Mouse (Mus musculus): Measurements from ENCODE around the gene Sftpa1. TPM values are rescaled to one million over a fixed set of nuclear protein-coding genes. Genes with fewer than 3 reads are reported as not detected.

Gene Sftpa1
- not detected in 2 replicates for polyA plus RNA-seq (2015; fragmentation: Nextera tagmentation; extraction: Ambion mirVana)

- WGBS = 78% methylated on average over 7 of the region's 7 CpGs
These were observed at the start of gene Sftpa1 for GRCm38 (mm10) chr14:41131540-41131939. Gene Sftpa1, plus strand, starts transcription at chr14:41131782.

GRCm38 (mm10) chr14:41082408-41082807 lies 49.2 kb upstream of the Sftpa1 start:
- no peak for ATAC-seq

More at GRCm38 (mm10) chr14:41131540-41131939, at the start of gene Sftpa1:
- H3K9me3 ChIP-seq (ENCODE audit: control insufficient read depth, low read length) = no peaks in the 10 kb centered on the region
- no peak within 1 kb of the TSS for H3K4me3 ChIP-seq (ENCODE audit: low read length)
- H3K27me3 ChIP-seq (replicated peaks; ENCODE audit: control insufficient read depth, insufficient read depth, low read length) = no peaks in the 10 kb centered on the region
- no peak for ATAC-seq
- H3K27ac ChIP-seq (ENCODE audit: low read length) = no peak within 1 kb of the TSS
- no peaks in the 10 kb centered on the region for H3K36me3 ChIP-seq (ENCODE audit: control insufficient read depth, insufficient read depth, low read length)
- no peaks in the 10 kb centered on the region for H3K4me1 ChIP-seq (ENCODE audit: control insufficient read depth, insufficient read depth, low read length)
- no peak within 1 kb of the TSS for H3K4me2 ChIP-seq (ENCODE audit: low read depth, low read length)
- H3K9ac ChIP-seq (ENCODE audit: low read depth, low read length) = no peak within 1 kb of the TSS

GRCm38 (mm10) chr14:41087509-41087908 lies 44.1 kb upstream of the Sftpa1 start:
- H3K4me2 ChIP-seq (ENCODE audit: low read depth, low read length) = no peak overlapping the region
- no peaks in the 10 kb centered on the region for H3K27me3 ChIP-seq (replicated peaks; ENCODE audit: control insufficient read depth, insufficient read depth, low read length)
- H3K9ac ChIP-seq (ENCODE audit: low read depth, low read length) = no peak overlapping the region
- no peaks in the 10 kb centered on the region for H3K36me3 ChIP-seq (ENCODE audit: control insufficient read depth, insufficient read depth, low read length)
- H3K4me3 ChIP-seq (ENCODE audit: low read length) = no peak overlapping the region
- no peak overlapping the region for H3K27ac ChIP-seq (ENCODE audit: low read length)
- no peaks in the 10 kb centered on the region for H3K9me3 ChIP-seq (ENCODE audit: control insufficient read depth, low read length)
- H3K4me1 ChIP-seq (ENCODE audit: control insufficient read depth, insufficient read depth, low read length) = no peaks in the 10 kb centered on the region
- ATAC-seq = no peak
- 83% methylated on average over 1 of the region's 1 CpGs for WGBS

More at GRCm38 (mm10) chr14:41082408-41082807, 49.2 kb upstream of the Sftpa1 start:
- H3K9me3 ChIP-seq (ENCODE audit: control insufficient read depth, low read length) = no peaks in the 10 kb centered on the region
- H3K27ac ChIP-seq (ENCODE audit: low read length) = no peak overlapping the region
- no peaks in the 10 kb centered on the region for H3K36me3 ChIP-seq (ENCODE audit: control insufficient read depth, insufficient read depth, low read length)
- H3K4me1 ChIP-seq (ENCODE audit: control insufficient read depth, insufficient read depth, low read length) = no peaks in the 10 kb centered on the region
- WGBS = 85% methylated on average over 2 of the region's 2 CpGs
- H3K4me2 ChIP-seq (ENCODE audit: low read depth, low read length) = no peak overlapping the region
- no peak overlapping the region for H3K9ac ChIP-seq (ENCODE audit: low read depth, low read length)
- no peaks in the 10 kb centered on the region for H3K27me3 ChIP-seq (replicated peaks; ENCODE audit: control insufficient read depth, insufficient read depth, low read length)
- no peak overlapping the region for H3K4me3 ChIP-seq (ENCODE audit: low read length)

- Histone ChIP-seq H3K9ac (ENCODE audit: low read depth, low read length) (no peak overlapping the region), H3K9me3 (ENCODE audit: control insufficient read depth, low read length) (no peaks in the 10 kb centered on the region), H3K4me1 (ENCODE audit: control insufficient read depth, insufficient read depth, low read length) (no peaks in the 10 kb centered on the region), H3K27me3 (replicated peaks; ENCODE audit: control insufficient read depth, insufficient read depth, low read length) (no peaks in the 10 kb centered on the region), H3K27ac (ENCODE audit: low read length) (no peak overlapping the region), H3K4me3 (ENCODE audit: low read length) (no peak overlapping the region), H3K4me2 (ENCODE audit: low read depth, low read length) (no peak overlapping the region), H3K36me3 (ENCODE audit: control insufficient read depth, insufficient read depth, low read length) (no peaks in the 10 kb centered on the region)
- no peak for ATAC-seq
- 51% methylated on average over 8 of the region's 8 CpGs for WGBS
These were observed 40.8 kb upstream of the Sftpa1 start for GRCm38 (mm10) chr14:41090777-41091176.

GRCm38 (mm10) chr14:41094114-41094513 lies 37.5 kb upstream of the Sftpa1 start:
- Histone ChIP-seq H3K9ac (ENCODE audit: low read depth, low read length) (no peak overlapping the region), H3K27ac (ENCODE audit: low read length) (no peak overlapping the region), H3K36me3 (ENCODE audit: control insufficient read depth, insufficient read depth, low read length) (no peaks in the 10 kb centered on the region), H3K27me3 (replicated peaks; ENCODE audit: control insufficient read depth, insufficient read depth, low read length) (no peaks in the 10 kb centered on the region), H3K4me3 (ENCODE audit: low read length) (no peak overlapping the region), H3K4me2 (ENCODE audit: low read depth, low read length) (no peak overlapping the region), H3K4me1 (ENCODE audit: control insufficient read depth, insufficient read depth, low read length) (no peaks in the 10 kb centered on the region), H3K9me3 (ENCODE audit: control insufficient read depth, low read length) (no peaks in the 10 kb centered on the region)
- WGBS = 55% methylated on average over 1 of the region's 1 CpGs
- no peak for ATAC-seq

GRCm38 (mm10) chr14:41096296-41096860 lies 35.2 kb upstream of the Sftpa1 start:
- no peaks in the 10 kb centered on the region for H3K4me1 ChIP-seq (ENCODE audit: control insufficient read depth, insufficient read depth, low read length)
- WGBS = 88% methylated on average over 3 of the region's 3 CpGs
- H3K27ac ChIP-seq (ENCODE audit: low read length) = no peak overlapping the region
- no peak overlapping the region for H3K4me2 ChIP-seq (ENCODE audit: low read depth, low read length)
- no peaks in the 10 kb centered on the region for H3K36me3 ChIP-seq (ENCODE audit: control insufficient read depth, insufficient read depth, low read length)
- no peak overlapping the region for H3K9ac ChIP-seq (ENCODE audit: low read depth, low read length)
- no peak for ATAC-seq
- no peaks in the 10 kb centered on the region for H3K9me3 ChIP-seq (ENCODE audit: control insufficient read depth, low read length)
- H3K4me3 ChIP-seq (ENCODE audit: low read length) = no peak overlapping the region
- no peaks in the 10 kb centered on the region for H3K27me3 ChIP-seq (replicated peaks; ENCODE audit: control insufficient read depth, insufficient read depth, low read length)

GRCm38 (mm10) chr14:41098726-41099125 lies 32.9 kb upstream of the Sftpa1 start:
- H3K4me3 ChIP-seq (ENCODE audit: low read length) = no peak overlapping the region
- ATAC-seq = no peak
- no peaks in the 10 kb centered on the region for H3K36me3 ChIP-seq (ENCODE audit: control insufficient read depth, insufficient read depth, low read length)
- H3K9me3 ChIP-seq (ENCODE audit: control insufficient read depth, low read length) = no peaks in the 10 kb centered on the region
- no peaks in the 10 kb centered on the region for H3K27me3 ChIP-seq (replicated peaks; ENCODE audit: control insufficient read depth, insufficient read depth, low read length)
- WGBS = 88% methylated on average over 1 of the region's 1 CpGs
- no peak overlapping the region for H3K27ac ChIP-seq (ENCODE audit: low read length)
- no peak overlapping the region for H3K9ac ChIP-seq (ENCODE audit: low read depth, low read length)
- H3K4me1 ChIP-seq (ENCODE audit: control insufficient read depth, insufficient read depth, low read length) = no peaks in the 10 kb centered on the region
- H3K4me2 ChIP-seq (ENCODE audit: low read depth, low read length) = no peak overlapping the region

- Histone ChIP-seq H3K27me3 (replicated peaks; ENCODE audit: control insufficient read depth, insufficient read depth, low read length) (no peaks in the 10 kb centered on the region), H3K36me3 (ENCODE audit: control insufficient read depth, insufficient read depth, low read length) (no peaks in the 10 kb centered on the region), H3K9me3 (ENCODE audit: control insufficient read depth, low read length) (no peaks in the 10 kb centered on the region), H3K27ac (ENCODE audit: low read length) (no peak overlapping the region), H3K9ac (ENCODE audit: low read depth, low read length) (no peak overlapping the region), H3K4me1 (ENCODE audit: control insufficient read depth, insufficient read depth, low read length) (no peaks in the 10 kb centered on the region), H3K4me3 (ENCODE audit: low read length) (no peak overlapping the region), H3K4me2 (ENCODE audit: low read depth, low read length) (no peak overlapping the region)
- no peak for ATAC-seq
- 64% methylated on average over 3 of the region's 3 CpGs for WGBS
These were observed 30.9 kb upstream of the Sftpa1 start for GRCm38 (mm10) chr14:41100712-41101111.

GRCm38 (mm10) chr14:41101242-41101641 lies 30.3 kb upstream of the Sftpa1 start:
- Histone ChIP-seq H3K27me3 (replicated peaks; ENCODE audit: control insufficient read depth, insufficient read depth, low read length) (no peaks in the 10 kb centered on the region), H3K4me1 (ENCODE audit: control insufficient read depth, insufficient read depth, low read length) (no peaks in the 10 kb centered on the region), H3K4me3 (ENCODE audit: low read length) (no peak overlapping the region), H3K9ac (ENCODE audit: low read depth, low read length) (no peak overlapping the region), H3K36me3 (ENCODE audit: control insufficient read depth, insufficient read depth, low read length) (no peaks in the 10 kb centered on the region), H3K27ac (ENCODE audit: low read length) (no peak overlapping the region), H3K9me3 (ENCODE audit: control insufficient read depth, low read length) (no peaks in the 10 kb centered on the region), H3K4me2 (ENCODE audit: low read depth, low read length) (no peak overlapping the region)
- no peak for ATAC-seq
- 73% methylated on average over 5 of the region's 5 CpGs for WGBS

- Histone ChIP-seq H3K36me3 (ENCODE audit: control insufficient read depth, insufficient read depth, low read length) (no peaks in the 10 kb centered on the region), H3K27me3 (replicated peaks; ENCODE audit: control insufficient read depth, insufficient read depth, low read length) (no peaks in the 10 kb centered on the region), H3K27ac (ENCODE audit: low read length) (no peak overlapping the region), H3K4me3 (ENCODE audit: low read length) (no peak overlapping the region), H3K4me1 (ENCODE audit: control insufficient read depth, insufficient read depth, low read length) (no peaks in the 10 kb centered on the region), H3K9me3 (ENCODE audit: control insufficient read depth, low read length) (no peaks in the 10 kb centered on the region), H3K9ac (ENCODE audit: low read depth, low read length) (no peak overlapping the region), H3K4me2 (ENCODE audit: low read depth, low read length) (no peak overlapping the region)
- 56% methylated on average over 2 of the region's 2 CpGs for WGBS
- ATAC-seq = no peak
These were observed 29.3 kb upstream of the Sftpa1 start for GRCm38 (mm10) chr14:41102269-41102668.
